Mouse (Mus musculus) G1E-ER4 (cell line): ENCODE results near the gene Crisp3. TPM values are rescaled to one million over a fixed set of nuclear protein-coding genes. Genes with fewer than 3 reads are reported as not detected.

Source experiments
- GATA1 ChIP-seq: IDR thresholded peaks from one replicate; pipeline ENCODE4 v1.8.0; 2012; ENCODE audit warnings: low read length, inconsistent platforms
- polyA plus RNA-seq: library from polyadenylated mRNA; stranded (reverse); fragments of >175 nt; gene quantifications from 2 replicates; pipeline ENCODE4 v1.2.3, GENCODE M21; 2012

Crisp3 gene
- not detected in 2 replicates for polyA plus RNA-seq

GRCm38 (mm10) chr17:40242135-40242534 lies at the start of gene Crisp3:
Gene Crisp3 (minus strand): TSS chr17:40242288.
- no peak for TF ChIP-seq GATA1

- no peak for TF ChIP-seq GATA1
Measured at GRCm38 (mm10) chr17:40285435-40285834, 43.3 kb upstream of the Crisp3 start.

- no peak for TF ChIP-seq GATA1
Measured at GRCm38 (mm10) chr17:40275519-40275918, 33.4 kb upstream of the Crisp3 start.

DNA sequence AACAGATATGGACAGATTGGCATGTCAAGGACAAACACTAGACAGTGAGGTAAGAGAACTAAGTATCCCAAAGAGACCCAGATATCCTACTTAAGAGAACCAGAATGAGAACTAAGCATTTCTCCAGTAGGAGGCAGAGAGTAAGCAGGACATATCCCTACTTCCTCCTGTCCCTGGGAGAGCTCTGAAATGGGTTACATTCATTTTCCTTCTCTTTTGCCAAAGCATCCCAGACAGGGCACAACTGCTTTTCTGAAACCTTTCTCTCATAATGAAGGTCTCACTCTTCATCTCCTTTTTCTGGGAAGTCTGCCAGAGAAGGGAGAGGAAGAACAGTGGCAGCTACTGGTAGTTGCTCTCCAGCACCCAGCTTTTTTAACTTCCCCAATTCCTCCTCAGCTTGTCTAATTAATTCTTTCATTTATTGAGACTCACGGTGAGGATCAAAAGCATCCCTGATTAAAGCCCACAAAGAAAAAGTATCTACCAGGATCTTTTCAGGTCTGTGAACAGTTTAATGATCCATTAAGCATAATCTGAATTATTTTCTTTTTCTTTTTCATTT lies 32.9 kb upstream of the Crisp3 start:
- TF ChIP-seq GATA1 = no peak

DNA sequence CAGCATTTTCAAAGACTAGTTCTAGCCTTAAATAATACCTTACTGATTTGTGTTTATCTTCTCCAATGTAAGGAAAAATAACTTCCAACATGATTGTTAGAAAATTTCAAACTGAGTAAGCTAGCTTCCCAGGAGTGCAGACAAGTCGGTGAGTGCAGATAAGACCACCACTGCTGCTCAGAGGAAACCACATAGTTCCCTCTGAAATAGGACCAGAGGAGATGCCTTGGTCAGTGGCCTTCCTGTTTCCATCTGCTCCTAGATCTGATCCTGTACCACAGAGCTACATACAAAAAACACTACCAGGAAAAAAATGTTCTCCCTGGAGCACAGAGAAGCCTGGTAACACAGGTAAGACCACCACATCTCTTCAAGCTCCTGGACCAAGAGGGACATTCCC lies 10.4 kb upstream of the Crisp3 start:
- TF ChIP-seq GATA1 = no peak

DNA sequence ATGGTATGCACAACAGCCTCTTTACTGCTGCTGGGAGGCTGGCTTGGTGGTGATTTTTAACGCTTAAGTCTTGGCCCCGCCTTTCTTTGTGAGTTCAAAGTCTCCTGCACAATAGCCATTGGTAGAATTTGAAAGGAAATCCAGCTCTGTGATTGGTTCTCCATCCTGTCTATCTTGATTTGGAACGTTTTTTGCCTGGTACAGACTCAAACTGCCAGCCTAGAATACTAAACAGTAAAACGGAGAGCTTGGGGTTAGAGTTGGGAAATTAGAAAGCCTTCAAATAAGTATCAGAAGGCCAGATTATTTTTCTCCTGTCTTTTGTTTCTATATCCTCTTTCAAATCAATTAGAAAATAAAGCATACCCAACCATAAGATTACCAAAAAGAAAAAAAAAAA lies 33.5 kb downstream of the Crisp3 start, which contains the start of gene Pgk2:
Pgk2 (minus strand) TSS at position 101 of the 400 bp plus-strand sequence.
- no peak for TF ChIP-seq GATA1

Other genes starting within 250 kb of the Crisp3 start
- not detected in 2 replicates for gene AC192777.2, start 146.8 kb downstream of the Crisp3 start, polyA plus RNA-seq
- gene Pgk2, start 33.6 kb downstream of the Crisp3 start, polyA plus RNA-seq = not detected in 2 replicates
- gene Crisp1, start 76.9 kb upstream of the Crisp3 start, polyA plus RNA-seq = not detected in 2 replicates